Mouse (Mus musculus) testis, adult 2 months (tissue): Measurements from ENCODE around the gene Cdk9.

ENCODE experiments used
- CTCF ChIP-seq: fragments of 200-500 bp; IDR thresholded peaks from 2 replicates; pipeline ENCODE4 v1.5.1; 2012; ENCODE audit warnings: low read depth, mild to moderate bottlenecking, inconsistent platforms, low read length, moderate library complexity; ENCODE audit not compliant: control insufficient read depth, insufficient read depth, insufficient replicate concordance
- POLR2A ChIP-seq: fragments of 200-500 bp; IDR thresholded peaks from 2 replicates; pipeline ENCODE4 v1.6.1; 2012; ENCODE audit warnings: low read depth, mild to moderate bottlenecking, inconsistent platforms, low read length, moderate library complexity; ENCODE audit not compliant: control insufficient read depth

DNA sequence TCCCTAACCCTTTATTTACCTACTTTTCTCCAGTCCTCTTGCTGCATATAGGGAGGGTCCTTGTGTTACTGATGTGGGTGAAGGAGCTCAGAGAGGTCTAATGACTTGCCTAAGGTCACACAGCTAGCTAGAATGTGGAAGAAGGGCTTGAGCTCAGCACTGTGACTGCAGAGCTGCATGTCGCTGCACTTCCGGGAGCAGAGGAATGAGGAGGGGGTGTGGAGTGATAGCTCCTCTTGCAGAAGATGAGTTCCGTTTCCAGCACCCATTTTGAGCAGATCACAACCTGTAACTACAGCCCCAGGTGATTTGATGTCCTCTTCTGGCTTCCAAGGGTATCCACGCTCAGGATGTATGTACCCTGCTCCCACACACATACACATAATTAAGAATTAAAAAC, 11.3 kb upstream of the Cdk9 start:
- TF ChIP-seq POLR2A (no peak), CTCF (no peak)
